Mouse (Mus musculus): ENCODE results near the gene Krt20.

Krt20 gene

DNA sequence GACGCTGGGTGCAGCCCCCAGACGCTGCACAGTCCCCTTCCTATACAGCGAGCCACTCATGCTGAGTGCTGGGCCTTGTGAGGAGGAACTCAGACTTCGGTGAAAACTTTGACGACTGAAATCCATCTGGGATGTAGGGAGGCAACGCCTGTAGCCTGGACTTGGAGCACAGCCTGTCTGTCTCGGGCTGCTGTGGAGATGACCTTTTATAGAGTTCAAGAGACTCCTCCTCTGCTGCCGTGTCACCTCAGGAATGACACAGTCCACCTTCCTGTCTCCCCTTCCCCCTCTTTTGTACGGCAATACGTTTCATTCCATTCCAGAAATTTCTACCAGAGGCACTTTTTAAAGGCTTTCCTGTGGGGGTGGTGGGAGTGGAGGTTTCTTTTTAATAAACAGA, at the start of gene Krt20:
Gene Krt20 (minus strand): TSS at position 179 of the 400 bp plus-strand sequence.
- no peak for DNase-seq (ENCODE audit: low spot score in 2 of 2)

DNA sequence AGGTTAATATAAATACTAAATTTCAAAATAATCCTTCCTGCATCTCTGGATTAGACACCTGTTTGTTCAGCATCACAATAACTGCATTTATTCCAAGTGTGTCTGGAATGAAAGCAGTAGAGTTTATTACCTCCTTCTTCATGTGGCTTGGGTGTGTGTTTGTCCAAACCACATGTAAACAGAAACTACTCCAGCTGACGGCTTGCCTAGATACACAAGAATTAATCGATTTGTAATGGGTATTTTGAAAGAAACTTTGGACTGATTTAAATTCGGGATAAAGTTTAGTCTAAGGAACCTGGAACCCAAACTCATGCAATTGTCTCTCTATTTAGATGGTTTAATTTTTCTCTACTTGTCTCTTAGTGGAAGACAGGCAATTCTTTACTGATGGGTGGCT, 37.0 kb upstream of the Krt20 start:
- no peak for DNase-seq (ENCODE audit: low spot score in 2 of 2)

DNA sequence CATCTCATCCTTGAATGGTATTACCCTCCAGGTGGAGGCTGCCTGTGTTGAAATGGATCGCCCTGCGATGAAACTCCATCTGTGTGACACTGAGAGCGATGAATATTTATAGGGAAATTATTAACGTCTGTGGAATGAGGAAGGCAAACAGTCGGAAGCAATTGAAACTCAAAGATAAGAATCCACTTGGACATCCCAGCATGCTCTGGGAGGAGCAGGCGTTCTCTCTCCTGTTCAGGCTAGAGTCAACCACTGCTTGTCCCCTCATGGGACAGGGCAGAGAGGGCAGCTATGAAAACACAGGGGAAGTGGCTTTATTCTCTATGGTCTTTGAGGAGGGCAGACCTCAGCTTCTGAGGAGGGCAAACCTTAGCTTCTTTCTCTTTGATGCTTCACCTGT, 35.5 kb upstream of the Krt20 start:
- no peak for DNase-seq (ENCODE audit: low spot score in 2 of 2)

DNA sequence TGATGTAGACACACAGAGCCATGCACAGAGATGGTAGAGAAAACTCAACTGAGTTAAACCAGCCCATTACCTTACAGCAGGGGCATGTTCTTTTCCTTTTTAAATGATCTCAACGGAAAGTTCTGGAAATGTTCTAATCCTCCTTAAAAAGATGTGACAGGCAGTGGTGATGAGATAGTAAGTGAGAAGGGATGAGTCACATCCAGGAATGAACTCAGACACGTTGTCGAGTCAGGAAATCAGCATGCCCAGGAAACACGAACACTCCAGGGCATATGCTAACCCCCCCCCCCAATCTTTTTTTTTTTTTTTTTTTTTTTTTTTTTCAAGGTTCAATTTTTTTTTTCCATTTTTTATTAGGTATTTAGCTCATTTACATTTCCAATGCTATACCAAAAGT, 34.5 kb upstream of the Krt20 start:
- DNase-seq (ENCODE audit: low spot score in 2 of 2): no peak

DNA sequence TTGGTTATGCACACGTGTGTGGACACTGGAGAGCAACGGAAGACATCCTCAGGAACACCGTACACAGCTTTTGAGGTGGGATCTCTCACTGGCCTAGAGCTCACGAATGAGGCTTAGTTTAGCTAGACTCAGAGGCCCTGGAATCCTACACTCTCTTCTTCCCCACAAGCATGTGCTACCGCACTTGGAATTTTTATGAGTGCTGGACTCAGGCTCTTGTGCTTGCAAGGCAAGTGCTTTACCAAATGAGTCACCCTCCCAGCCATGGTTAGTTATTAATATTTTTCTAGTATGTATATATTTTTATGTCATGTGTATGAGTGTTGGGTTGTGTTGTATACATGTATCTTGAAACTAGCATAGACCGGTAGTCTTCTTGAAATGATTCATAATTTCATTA, 34.0 kb upstream of the Krt20 start:
- no peak for DNase-seq (ENCODE audit: low spot score in 2 of 2)

DNA sequence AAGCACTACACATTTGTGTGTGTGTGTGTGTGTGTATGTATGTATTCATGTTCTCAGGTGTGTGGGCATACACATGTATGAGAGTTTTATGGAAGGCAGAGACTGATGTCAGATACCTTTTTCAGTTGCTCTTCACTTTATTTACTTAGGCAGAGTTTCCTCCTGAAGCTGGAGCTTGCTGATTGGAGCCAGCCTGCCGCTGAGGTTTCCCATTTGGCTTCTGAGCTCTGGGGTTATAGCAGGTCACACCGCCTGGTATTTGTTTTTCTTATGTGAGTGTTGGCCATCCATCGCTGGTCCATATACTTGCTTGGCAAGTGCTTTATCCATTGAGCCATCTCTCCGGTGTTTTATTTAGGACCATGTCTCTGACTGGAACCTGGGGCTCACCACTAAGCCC, 31.3 kb upstream of the Krt20 start:
- DNase-seq (ENCODE audit: low spot score in 2 of 2): no peak

DNA sequence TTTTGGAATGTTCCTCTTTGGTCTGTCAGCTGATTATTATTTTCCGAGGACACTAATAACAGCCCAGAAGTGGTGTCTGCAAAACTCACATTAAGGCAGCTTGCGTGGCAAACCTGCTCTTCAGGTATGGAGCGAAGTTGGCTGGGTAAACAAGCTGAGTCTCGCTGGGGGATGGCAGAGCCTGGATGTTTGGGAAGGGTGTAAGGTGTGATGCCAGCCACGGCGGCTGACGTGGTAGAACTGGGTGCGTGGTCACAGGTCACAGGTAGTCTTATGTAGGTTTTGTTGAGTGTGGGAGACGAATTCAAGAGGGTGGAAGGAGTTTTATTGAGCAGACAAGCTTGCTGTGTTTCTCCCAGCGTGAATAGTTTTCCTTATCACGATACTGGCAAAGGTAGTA, 30.6 kb upstream of the Krt20 start:
- DNase-seq (ENCODE audit: low spot score in 2 of 2): no peak

DNA sequence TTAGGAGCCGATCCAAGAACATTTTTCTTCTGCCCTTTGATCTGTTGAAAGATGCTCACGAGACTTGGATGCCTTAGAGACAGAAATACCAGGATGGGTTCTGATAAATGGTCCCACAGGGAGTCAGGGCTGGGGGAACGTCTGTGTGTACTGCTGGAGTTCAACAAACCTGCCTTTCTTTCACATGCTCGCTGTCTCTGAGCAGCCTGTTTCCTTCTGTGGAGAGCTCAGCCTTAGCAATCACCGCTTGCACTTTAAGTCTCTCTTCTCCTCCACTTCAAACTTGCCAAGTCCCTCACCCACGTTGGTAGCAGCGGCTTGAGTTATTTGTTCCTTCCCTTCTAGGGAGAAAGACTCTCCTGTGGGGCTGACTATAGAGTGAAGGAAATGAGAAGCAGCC, 28.4 kb upstream of the Krt20 start:
- peak in 1 of 2 experiments; percentile 15 for DNase-seq (ENCODE audit: low spot score in 2 of 2)

DNA sequence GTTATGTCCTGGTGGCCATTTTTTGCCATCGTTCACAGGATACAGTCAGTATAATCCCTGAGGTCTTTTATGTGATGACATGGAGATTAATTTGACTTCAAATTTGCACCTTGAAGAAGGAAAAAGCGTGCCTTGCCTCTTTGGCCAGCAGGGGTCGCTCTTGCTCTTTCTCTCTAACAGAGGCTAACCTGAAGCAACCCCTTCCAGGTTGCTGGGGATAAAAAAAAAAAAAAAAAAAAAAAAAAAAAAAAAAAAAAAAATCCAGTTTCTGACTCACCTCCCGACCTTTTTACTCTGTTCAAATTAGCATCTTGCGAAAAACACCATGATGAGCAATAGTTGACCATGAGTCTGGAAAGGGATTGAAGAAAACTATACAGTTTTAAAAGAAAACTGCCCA, 26.9 kb upstream of the Krt20 start:
- DNase-seq (ENCODE audit: low spot score in 2 of 2): peak; percentile 81 to 82

DNA sequence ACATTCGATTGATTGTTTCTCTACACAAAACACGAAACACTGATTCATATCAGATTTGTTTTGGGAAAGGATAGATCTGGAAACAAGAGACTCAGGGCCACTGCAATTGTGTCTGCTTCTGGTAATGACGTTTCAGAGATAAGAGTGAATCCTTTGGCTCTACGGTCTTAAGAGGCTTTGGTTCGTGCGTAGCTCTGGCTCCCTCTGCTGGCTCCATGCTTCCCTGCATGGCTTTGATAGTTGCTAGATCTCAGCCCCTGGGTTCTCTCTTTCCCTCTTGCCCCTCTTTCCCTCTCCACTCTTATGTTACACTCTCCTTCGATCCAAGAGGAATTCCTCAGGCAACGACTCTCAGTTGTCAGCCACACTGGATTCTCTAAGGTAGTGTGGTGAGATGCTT, 25.2 kb upstream of the Krt20 start:
- peak; percentile 68 to 72 for DNase-seq (ENCODE audit: low spot score in 2 of 2)

DNA sequence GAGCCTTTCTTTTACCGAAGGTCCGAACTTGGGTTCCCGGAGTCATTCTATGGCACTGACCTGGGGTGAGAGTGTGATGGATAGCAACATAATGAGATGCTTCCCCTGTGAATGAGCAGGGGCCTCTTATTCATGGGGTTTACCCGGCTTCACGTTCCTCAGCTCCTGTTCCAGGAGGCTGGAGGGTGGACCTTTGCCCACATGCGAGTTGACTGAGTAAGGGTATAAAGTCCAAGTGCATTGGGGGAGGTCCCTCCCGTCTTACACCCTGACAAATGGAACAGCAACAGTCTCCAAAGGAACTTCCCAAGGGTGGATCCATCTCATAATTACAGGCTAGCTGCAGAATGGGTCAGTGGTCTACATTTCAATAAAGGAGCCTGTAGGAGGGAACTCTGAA, 23.8 kb upstream of the Krt20 start:
- no peak for DNase-seq (ENCODE audit: low spot score in 2 of 2)

DNA sequence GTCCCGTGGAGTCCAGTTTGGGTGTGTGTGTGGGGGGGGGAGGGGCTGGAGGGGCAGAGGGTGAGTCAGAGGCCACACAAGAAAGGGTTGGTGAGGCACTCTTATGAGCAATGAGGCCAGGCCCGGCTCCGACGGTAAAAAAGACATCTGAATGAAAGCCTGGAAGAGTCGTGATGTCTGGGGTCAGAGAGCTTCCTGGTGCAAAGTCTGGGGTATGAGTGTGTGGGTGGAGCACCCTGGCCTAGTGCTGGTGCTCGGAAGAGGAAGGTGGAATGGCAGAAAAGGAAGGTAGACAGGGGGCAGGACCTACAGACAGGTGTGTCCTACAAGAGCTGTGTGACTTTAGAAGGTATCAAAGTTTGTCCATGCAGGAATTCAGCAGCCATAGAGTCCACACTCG, 20.9 kb upstream of the Krt20 start:
- DNase-seq (ENCODE audit: low spot score in 2 of 2): no peak

DNA sequence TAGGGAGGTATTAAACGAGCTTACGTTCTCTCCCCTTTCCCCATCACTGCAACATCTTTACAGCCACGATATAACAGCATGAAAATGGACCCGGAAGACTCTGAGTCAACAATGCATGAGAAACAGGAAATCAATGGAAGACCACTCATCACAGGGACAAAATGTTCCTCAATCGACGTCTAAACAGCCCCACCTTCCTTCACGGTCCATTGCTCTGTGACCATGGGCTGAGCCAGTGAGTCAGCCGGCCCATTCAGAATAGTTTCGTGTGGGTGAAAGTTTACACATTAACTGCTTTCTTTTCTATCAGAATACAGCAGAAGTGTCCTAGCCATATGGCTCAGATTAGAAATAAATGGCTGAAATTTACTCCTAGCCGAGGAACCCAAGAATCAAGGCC, 16.8 kb upstream of the Krt20 start:
- no peak for DNase-seq (ENCODE audit: low spot score in 2 of 2)

DNA sequence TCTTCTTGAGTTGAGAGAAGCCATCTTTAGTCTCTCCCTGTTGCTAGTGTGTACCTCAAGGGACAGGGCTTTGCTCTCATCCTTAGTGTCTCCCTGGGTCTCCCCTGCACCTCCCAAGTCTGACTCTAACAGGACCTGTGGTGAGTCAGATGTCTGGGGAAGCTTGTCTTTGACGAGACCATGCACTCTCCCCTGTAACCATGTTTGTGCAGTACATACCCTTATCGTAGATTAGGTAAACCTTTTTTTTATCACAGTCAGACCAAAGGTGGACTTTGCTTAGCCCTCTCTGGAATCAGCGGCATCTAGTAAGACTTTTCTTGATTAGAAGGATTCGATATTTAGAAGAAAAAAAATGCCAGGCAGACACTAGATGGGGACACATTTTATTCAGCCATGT, 16.1 kb upstream of the Krt20 start:
- DNase-seq (ENCODE audit: low spot score in 2 of 2): no peak

DNA sequence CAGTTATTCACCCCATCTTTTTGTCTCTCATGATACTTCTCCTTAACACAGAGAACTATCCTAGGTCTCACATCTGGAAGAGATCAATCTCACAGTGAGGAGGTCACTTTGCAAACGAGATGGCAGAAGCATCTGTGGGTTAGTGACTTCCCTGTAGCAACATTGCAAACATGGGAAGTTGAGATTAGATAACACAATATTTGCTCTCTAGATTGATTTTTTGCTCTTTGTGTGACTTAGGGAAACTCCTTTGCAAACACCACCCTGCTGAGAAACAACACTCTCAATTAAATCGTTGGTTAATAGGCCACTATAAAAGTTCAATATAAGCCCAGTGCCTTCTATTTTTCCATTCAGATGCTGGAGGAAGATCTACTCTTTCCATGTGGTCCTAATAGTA, 10.8 kb upstream of the Krt20 start:
- no peak for DNase-seq (ENCODE audit: low spot score in 2 of 2)

DNA sequence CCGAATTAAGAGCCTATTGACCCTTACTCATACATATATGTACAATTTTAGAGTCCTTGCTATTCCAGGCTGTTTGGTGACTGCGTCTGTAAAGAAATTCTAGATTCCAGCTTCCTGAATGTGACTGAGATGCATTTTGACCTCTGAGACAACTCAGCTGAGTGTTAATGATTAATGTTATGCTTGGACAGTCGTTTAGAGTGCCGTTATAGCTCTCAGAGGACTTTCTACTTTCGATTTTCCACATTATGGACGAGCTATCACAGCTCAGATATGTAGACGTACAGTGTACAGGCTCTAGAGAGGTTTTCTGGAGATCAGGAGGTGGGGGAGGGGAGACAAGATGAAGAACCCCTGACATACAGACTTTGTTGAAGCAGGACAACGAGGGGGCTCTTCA, 3.3 kb upstream of the Krt20 start:
- no peak for DNase-seq (ENCODE audit: low spot score in 2 of 2)

DNA sequence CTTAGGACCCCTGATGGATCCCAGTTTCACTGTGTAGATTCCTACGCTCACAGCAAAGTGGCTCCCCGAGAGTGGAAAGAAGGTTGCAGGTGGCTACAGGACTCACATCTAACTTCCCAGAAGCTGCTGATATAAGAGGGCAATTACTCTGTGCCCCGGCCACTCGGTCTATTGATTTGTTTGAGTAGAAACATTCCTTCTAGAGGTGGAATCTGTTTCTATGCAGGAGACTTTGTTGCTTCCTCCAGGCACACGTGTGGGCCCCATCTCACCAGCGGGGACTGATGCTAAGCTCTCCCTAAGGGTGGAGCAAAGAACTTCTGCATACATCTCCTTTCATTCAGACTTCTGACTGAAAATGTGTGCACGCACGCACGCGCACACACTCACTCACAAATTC, 1.5 kb upstream of the Krt20 start:
- no peak for DNase-seq (ENCODE audit: low spot score in 2 of 2)

DNA sequence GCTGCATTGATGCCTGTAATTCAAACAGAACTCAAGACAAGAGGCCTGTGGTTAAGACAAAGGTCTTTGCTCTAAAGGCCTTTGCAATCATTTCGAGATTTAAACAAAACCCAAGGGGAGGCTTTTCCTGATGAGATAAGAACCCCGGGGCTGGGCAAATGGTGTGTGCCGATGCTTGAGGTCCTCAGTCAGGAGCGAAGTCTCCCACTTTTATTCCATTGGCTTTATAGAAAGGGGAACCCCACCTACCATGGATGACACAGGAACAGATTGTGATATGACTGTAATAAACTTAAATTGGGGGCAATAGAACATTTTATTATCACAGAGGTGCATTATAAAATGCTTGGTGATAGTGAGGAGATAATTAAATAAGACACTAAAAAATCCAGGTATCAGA, 1.3 kb downstream of the Krt20 start:
- DNase-seq (ENCODE audit: low spot score in 2 of 2): no peak

DNA sequence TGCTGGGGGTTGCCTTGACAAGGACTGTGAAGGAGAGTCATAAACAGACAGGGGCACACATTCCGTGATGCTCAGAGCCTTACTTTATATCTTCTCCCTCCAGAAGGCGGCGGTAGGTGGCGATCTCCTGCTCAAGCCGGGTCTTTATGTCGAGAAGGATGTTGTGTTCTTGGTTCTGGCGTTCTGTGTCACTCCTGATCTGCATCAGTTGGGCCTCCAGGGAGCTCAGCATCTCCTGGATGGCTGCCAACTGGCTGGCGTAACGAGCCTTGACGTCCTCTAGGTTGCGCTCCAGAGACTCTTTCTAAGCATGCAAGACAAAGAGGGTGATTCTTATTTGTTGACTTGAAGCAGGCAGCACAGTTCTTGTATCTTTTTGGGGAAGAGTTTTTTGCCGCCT, 7.3 kb downstream of the Krt20 start:
- DNase-seq (ENCODE audit: low spot score in 2 of 2): no peak

DNA sequence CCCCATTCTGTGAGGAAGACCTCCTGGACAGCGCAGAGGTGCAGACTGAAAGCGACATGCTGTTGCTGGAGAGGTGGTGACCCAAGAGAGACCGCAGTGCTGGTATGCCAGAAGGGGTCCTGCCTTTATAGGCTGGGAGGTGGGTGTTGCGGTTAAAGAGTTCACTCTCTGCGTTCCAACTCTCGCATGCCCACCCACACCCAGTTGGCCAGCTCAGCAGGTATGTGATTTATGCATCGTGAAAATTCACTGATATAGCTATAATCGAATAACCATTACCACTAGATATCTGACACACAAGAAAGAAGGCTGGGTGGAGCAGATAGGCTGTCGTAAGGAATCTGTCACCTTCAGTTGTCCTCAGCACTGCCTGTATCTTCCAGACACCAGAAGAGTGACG, 15.8 kb downstream of the Krt20 start, which contains the start of gene Krt12:
Gene Krt12 (minus strand): TSS at position 101 of the 400 bp plus-strand sequence.
- DNase-seq (ENCODE audit: low spot score in 2 of 2): no peak

DNA sequence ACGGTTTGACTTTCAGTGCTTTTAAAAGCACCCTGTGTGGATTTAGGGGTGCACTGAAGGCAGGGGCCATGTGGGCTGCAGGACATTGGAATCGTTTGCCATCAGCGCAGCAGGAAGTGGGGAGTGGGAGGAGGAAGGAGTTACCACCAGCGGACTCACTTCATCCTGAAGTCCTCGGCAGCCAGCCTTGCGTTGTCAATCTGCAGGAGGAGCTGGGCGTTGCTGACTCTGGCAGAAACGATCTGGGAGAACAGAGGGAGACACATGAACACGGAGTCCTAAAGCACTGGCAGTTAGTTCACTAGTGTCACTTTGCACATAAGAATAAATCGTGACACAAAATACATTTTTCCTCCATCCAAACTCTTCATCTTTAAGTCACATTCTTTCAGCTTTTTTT, 17.4 kb downstream of the Krt20 start:
- no peak for DNase-seq (ENCODE audit: low spot score in 2 of 2)

DNA sequence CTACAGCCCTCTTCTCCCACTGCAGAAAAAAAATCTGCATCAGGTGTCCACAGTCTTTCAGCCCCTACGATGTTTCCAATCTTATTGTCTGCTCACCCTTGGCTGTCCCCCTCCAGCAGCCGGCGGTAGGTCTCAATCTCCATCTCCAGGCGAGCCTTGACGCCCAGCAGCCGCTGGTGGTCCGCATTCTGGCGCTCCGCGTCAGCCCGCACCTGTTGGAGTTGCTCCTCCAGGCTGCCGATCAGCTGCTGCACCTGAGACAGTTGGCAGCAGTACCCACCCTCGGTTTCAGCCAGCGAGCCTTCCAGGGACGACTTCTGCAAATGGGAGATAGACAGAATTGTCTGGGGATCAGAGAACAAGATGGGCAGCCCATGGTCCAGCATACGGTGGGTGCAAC, 20.1 kb downstream of the Krt20 start:
- DNase-seq (ENCODE audit: low spot score in 2 of 2): no peak

DNA sequence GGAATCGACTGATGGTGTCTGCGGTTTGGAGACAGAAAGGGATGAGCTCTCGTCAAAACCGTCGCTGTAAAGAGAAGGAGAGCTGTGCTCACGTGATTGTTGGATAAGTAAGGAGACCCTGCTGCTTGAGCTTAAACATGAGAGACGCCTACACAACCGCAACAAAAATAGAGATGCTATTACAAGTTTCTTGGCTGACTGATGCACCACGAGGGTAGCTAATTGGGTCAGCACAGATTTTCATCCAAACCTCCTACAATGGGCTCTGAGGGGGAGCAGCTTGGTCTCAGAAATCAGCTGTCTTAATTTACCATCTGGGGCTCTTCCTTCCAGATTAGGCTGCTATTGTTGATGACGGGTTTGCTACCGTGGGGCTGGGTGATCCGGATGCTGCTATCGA, 21.0 kb downstream of the Krt20 start:
- peak in 1 of 2 experiments; percentile 28 for DNase-seq (ENCODE audit: low spot score in 2 of 2)

DNA sequence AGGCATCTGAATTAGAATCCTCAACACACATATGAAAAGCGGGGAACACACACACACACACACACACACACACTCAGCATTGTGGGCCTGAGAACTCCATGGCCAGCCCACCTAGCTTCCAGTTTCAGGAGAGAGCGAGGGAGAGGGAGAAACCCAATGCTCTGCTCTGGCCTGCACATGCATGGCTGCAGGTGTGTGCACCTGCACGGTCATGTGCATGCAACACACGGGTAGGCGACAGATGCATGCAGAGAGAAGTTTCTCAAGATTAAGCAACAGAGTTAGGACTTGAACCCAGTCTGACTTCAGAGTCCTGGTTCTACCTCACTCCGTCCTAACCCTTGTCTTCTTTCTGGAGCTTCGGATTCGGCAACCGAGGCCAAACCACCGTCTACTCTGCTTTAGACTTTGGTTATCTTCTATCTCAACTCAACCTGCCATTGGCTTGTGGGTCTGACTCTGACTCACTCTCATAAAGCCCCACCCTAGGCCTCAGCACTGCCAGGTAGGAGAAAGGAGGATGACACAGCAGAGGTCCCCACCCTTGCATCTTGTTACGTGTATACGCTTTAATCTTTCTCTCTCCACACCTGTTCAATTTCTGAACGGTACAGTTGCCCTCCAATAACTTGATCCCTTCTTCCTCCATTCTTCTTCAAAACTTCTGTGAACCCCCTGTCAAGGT, 23.3 kb downstream of the Krt20 start:
- no peak for DNase-seq (ENCODE audit: low spot score in 2 of 2)

Measured in frontal cortex, postnatal 25 days (tissue).